Mouse (Mus musculus): ENCODE data around the gene Sit1.
"Not testable (repeated sequence)": the region's sequence is repeated elsewhere in the genome, so short reads cannot be mapped to it uniquely, and the experiment has no call there.

Gene Sit1

DNA sequence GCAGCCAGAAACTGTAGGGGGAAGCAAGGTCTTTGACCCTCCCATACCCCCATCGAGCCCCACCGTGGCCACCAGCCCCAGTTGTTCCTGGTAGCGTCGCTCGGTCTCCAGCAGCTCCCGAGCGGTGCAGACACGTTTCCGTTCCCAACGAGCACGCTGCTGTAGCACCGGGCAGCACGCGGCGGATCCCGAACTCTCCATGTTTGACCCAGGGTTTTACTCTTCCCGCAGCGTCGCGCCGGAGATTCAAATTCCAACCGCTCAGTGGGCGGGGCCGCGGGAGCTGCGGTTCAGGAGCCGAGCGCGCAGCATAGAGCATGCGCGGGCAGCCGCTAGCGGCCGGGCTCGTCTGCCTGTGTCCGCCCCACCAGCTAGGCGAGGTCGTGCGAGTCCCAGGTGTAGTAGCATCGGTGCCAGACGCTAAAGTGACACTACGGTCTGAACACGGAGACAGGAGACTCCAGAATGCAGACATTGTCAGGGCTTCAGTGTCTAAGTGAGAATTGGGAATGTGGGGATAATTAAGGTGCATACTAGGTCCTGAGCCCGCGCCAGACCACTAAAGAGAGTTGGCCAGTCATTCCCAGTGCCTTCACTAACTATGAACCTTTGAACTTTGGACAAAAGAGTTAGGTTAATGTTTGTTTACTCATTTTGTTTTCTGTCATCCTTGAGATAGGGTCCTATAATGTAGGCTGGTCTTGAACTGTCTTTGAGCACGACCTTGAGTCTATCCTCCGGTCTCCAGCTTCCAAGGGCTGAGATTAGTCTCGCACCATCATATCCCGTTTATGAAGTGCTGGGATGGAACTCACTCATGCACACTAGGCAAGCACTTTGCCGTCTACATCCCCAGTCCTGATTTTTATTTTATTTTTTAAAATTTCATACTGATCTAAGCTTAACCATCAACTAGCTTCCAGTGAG, 16.1 kb upstream of the Sit1 start, which contains the start of gene Arhgef39:
TSS of gene Arhgef39 (minus strand) at position 289 of the 927 bp plus-strand sequence.
- in situ Hi-C loops (cut with MboI; ENCODE audit: low sequenced_read_pairs): no loop called here

DNA sequence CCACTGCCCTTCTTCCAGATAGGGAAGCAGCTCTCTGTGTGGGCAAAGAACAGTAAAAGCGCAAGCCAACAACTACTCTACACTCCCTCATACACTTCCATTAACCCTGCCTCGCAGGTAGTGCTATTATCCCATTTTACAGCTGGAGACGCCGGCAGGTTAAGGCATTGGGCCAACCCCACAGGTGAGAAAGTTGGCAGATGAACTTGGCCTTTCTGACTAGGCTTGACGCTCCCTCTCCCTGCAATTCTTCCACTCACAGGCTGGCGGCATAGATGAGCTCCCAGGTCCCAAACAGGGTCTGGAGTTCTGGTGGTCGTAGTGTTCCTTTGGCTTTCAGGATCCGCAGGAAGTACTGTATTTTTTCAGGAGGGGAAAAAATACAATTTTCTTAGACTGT, 15.4 kb upstream of the Sit1 start:
- in situ Hi-C loops (cut with MboI; ENCODE audit: low sequenced_read_pairs): no loop called here

DNA sequence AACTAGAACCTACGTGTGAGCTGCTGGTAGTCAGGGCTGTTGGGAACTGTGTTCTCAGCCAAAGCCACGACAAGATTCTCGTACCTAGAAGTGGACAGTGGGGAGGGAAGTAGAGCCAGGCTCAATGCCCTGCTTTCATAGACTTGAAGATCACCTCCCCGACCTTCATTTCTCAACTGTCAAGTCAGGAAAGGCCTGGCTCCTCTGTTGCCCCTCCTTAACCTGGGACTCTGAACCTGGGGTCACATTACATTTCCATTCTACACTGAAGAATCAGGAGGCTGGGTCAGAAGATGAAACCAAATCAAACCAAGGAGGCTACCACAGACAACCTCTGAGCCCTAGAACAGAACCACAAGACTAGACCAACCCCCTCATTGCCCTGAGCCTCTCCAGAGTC, 14.4 kb upstream of the Sit1 start:
- in situ Hi-C loops (cut with MboI; ENCODE audit: low sequenced_read_pairs): no loop called here

GRCm38 (mm10) chr4:43497405-43497804, 13.9 kb upstream of the Sit1 start:
- in situ Hi-C loops (cut with MboI; ENCODE audit: low sequenced_read_pairs): no loop called here

GRCm38 (mm10) chr4:43496587-43496986, 13.1 kb upstream of the Sit1 start:
- in situ Hi-C loops (cut with MboI; ENCODE audit: low sequenced_read_pairs): no loop called here

- in situ Hi-C loops (cut with MboI; ENCODE audit: low sequenced_read_pairs): no loop called here
These were observed 10.3 kb upstream of the Sit1 start for GRCm38 (mm10) chr4:43493846-43494240.

DNA sequence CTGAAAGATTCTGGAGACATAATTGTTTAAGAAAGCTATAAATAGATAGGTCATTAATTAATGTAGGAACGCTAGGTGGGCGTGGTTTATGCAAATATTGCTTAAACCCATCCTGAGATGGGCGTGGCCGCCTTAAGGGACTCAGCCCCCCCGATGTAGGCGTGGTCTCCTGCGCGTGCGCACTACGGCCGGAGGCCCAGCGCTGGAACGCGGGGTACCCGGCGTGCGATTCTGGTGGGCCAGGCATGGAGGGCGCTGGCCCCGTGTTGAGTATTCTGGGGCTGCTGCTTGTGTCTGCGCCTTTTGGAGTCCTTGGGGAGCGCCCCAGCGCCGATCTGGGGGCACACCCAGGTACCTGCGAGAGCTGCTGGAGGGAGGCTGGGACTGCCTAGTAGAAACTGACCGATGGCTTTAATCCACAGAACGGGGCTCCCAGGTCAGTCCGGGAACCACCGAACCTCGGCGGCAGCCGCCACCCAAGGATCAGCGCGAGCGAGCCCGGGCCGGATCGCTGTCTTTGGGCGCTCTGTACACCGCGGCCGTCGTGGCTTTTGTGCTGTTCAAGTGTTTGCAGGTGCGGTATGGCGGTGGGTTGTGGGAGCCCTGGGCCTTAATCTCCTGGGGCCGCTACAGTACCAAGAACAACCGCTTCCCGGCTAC, 9.8 kb upstream of the Sit1 start:
- in situ Hi-C loops (cut with MboI; ENCODE audit: low sequenced_read_pairs): no loop called here

- in situ Hi-C loops (cut with MboI; ENCODE audit: low sequenced_read_pairs): no loop called here
These were observed 9.3 kb upstream of the Sit1 start, which contains the start of gene Ccdc107 for GRCm38 (mm10) chr4:43492821-43493185. TSS of gene Ccdc107 (plus strand) at chr4:43492900.

GRCm38 (mm10) chr4:43492101-43492820, 8.7 kb upstream of the Sit1 start:
- in situ Hi-C loops (cut with MboI; ENCODE audit: low sequenced_read_pairs): no loop called here

DNA sequence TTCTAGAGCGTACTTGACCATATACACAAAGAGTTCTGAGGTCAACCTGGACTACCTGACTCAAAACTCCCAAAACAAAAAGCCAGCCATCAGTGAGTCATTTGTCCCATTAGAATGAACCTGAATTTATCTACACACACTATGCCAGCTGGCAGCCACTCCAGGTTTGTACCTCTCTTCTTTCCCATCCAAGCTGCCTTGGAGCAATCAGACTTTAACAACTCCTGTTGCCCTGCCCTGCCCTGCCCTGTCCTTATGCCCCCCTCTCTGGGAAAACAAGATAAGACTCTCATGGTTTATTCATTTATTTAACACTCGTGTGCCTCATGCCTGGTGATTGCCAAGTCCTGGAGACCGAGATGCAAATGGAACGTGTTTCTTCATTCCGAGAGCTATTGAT, 7.3 kb upstream of the Sit1 start:
- in situ Hi-C loops (cut with MboI; ENCODE audit: low sequenced_read_pairs): no loop called here

GRCm38 (mm10) chr4:43489611-43490010, 6.1 kb upstream of the Sit1 start:
- in situ Hi-C loops (cut with MboI; ENCODE audit: low sequenced_read_pairs): no loop called here

- in situ Hi-C loops (cut with MboI; ENCODE audit: low sequenced_read_pairs): not testable (repeated sequence)
These were observed 2.1 kb upstream of the Sit1 start for GRCm38 (mm10) chr4:43485666-43486065.

DNA sequence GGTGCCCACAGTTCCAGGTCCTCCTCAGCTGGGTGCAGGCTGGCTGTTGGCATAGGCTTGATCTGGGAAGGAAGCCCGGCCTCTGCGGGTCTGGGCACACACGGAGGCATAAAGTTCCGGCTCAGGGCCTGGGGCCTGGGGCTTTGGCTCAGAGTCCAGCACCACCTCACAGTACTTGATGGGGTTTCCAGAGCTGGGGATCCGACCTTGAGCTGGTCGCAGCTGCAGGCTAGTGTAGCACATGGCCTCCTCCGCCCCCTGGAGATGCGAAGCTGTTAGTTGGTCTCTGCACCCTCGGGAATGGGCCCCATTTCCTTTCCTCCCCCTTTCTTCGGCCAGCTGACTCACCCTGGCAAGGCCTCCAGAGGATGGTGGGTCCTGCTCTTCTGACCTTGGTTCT, 943 bp downstream of the Sit1 start:
- in situ Hi-C loops (cut with MboI; ENCODE audit: low sequenced_read_pairs): loop anchor here (5.0 kb wide), 1 partner anchor 40 kb away; the partner anchor contains the start of gene Tesk1

GRCm38 (mm10) chr4:43481894-43482456, 1.6 kb downstream of the Sit1 start:
- in situ Hi-C loops (cut with MboI; ENCODE audit: low sequenced_read_pairs): loop anchor here (5.0 kb wide), 1 partner anchor 40 kb away; the partner anchor contains the start of gene Tesk1

- in situ Hi-C loops (cut with MboI; ENCODE audit: low sequenced_read_pairs): loop anchor here (5.0 kb wide), 1 partner anchor 39 kb away; the partner anchor contains the start of gene Tesk1
These were observed 2.5 kb downstream of the Sit1 start for GRCm38 (mm10) chr4:43480985-43481384.

DNA sequence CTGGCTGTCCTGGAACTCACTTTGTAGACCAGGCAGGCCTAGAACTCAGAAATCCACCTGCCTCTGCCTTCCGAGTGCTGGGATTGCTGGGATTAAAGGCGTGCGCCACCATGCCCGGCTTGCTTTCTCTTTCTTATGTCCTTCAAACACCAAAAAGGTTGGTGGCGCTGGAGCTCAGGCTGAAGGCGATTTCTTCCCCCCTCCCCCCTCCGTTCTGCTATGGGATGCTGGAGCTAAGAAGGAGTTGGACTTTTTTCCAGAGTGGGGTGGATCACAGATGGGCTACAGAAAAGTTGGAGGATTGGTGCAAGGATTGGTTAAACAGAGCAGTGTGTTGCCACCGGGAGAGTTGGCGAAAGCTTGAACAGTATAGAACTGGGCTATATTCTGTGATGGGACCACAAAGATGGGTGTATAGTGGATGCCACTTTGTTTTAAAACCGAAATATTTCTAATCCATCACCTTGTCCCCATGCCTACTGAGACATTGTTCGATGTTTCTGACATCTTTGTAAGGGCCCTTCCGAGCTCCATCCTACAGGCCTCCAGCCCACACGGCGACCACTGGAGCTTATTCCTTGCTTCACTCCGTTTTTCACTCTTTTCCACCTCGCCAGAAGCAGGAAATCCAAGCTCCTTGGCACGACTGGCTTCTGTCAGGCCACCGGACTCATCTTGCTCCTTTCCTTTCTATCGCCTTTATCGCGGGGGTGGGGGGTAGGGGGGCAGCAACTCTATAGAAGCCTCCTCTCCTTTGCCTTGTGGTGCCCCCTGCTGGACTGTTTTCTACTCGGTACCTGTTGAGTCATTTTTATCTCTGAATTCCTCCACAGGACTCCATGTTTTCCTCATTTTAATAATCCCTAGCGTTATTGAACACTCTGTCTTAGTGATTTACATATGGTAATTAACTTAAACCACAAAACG, 4.4 kb downstream of the Sit1 start:
- in situ Hi-C loops (cut with MboI; ENCODE audit: low sequenced_read_pairs): no loop called here

- in situ Hi-C loops (cut with MboI; ENCODE audit: low sequenced_read_pairs): no loop called here
These were observed 5.0 kb downstream of the Sit1 start for GRCm38 (mm10) chr4:43478534-43478858.

DNA sequence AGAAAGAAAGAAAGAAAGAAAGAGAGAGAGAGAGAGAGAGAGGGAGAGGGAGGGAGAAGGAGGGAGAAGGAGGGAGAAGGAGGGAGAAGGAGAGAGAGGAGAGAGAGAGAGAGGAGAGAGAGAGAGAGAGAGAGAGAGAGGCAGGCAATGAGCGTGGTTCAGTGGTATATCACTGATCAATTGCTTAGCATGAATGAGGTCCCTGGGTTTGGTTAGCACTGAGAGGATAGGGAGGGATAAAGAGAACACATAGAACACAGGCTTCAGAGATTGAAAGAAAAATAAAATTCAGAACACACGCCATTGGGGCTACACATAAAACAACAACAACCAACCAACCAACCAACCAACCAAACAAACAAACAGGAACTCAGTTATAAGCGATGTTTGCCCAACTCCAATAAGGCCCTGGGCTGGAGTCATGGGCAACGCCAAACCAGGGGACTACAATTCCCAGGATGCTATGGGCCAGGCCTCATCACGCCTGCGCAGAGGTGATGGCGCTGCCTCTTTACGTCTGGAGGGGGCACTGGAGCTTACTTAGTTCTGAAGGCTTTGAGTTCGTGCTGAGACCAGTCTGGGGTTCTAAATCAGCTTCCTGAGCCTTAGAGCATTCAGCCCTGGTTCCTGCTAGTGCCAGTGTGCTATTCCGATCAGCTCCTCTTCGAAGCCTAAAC, 5.5 kb downstream of the Sit1 start:
- in situ Hi-C loops (cut with MboI; ENCODE audit: low sequenced_read_pairs): no loop called here

- in situ Hi-C loops (cut with MboI; ENCODE audit: low sequenced_read_pairs): no loop called here
These were observed 6.9 kb downstream of the Sit1 start for GRCm38 (mm10) chr4:43476604-43477003.

All from CH12F3 (cell line).